Mouse (Mus musculus) G1E (cell line): ENCODE data around the gene Tyw1. TPM values are rescaled to one million over a fixed set of nuclear protein-coding genes. Genes with fewer than 3 reads are reported as not detected.

ENCODE experiments used
- ATAC-seq: 2 replicates; pipeline ENCODE4 v1.8.0; 2016; ENCODE audit warnings: mild to moderate bottlenecking; ENCODE audit not compliant: insufficient number of reproducible peaks, poor library complexity, low FRiP score, severe bottlenecking; ENCODE audit errors: extremely low read depth
- DNase-seq: peaks from one replicate; pipeline ENCODE4 v3.0.0; 2012; ENCODE audit warnings: low spot score
- H3K27me3 ChIP-seq: 2 replicates; pipeline ENCODE4 v1.6.1; 2012; ENCODE audit warnings: mild to moderate bottlenecking, low read length, inconsistent platforms; ENCODE audit not compliant: insufficient read depth
- H3K36me3 ChIP-seq: replicated peaks from 2 replicates; pipeline ENCODE3; 2012; ENCODE audit warnings: mild to moderate bottlenecking, inconsistent platforms
- H3K4me1 ChIP-seq: 2 replicates; pipeline ENCODE4 v1.6.1; 2012; ENCODE audit warnings: low read depth, low read length, inconsistent platforms, mixed read lengths; ENCODE audit not compliant: insufficient read depth
- H3K4me3 ChIP-seq: 2 replicates; pipeline ENCODE4 v1.5.1; 2012; ENCODE audit warnings: low read depth, mild to moderate bottlenecking, inconsistent platforms, low read length, moderate library complexity, mixed read lengths
- H3K9me3 ChIP-seq: replicated peaks from 2 replicates; pipeline ENCODE4 v1.6.1; 2012; ENCODE audit warnings: inconsistent platforms
- CTCF ChIP-seq: IDR thresholded peaks from 2 replicates; pipeline ENCODE4 v1.5.1; 2012; ENCODE audit warnings: low read depth, low read length, inconsistent platforms, mixed read lengths
- GATA1 ChIP-seq: IDR thresholded peaks from 2 replicates; pipeline ENCODE4 v1.6.1; 2012; ENCODE audit warnings: borderline replicate concordance, low read length, inconsistent platforms, mixed read lengths
- GATA2 ChIP-seq: IDR thresholded peaks from 2 replicates; pipeline ENCODE4 v1.6.1; 2012; ENCODE audit warnings: low read depth, low read length, inconsistent platforms, borderline replicate concordance
- POLR2AphosphoS5 ChIP-seq: IDR thresholded peaks from 2 replicates; pipeline ENCODE4 v1.6.1; 2012; ENCODE audit warnings: low read depth, low read length, inconsistent platforms; ENCODE audit not compliant: insufficient replicate concordance
- TAL1 ChIP-seq: conservative IDR thresholded peaks from 2 replicates; pipeline ENCODE4 v1.6.1; 2012; ENCODE audit warnings: low read depth, low read length, inconsistent platforms, mixed read lengths
- polyA plus RNA-seq: library from polyadenylated mRNA; stranded (reverse); fragments of >175 nt; gene quantifications from 2 replicates; pipeline ENCODE4 v1.2.3, GENCODE M21; 2012
- total RNA-seq, 2 experiments: library from RNA; stranded (forward) in 1 of 2; stranded (reverse) in 1 of 2; fragments of 200-1000 nt in 1 of 2; fragments of >200 nt in 1 of 2; fragmentation: Nextera tagmentation in 1 of 2; gene quantifications; 2 replicates each; pipeline ENCODE4 v1.2.3; 2014 to 2017

Tyw1 gene
- 27.2 and 29.0 TPM in 2 replicates for total RNA-seq (2014; fragmentation: Nextera tagmentation)
- total RNA-seq (2017), result 26.3 and 26.7 TPM in 2 replicates
- polyA plus RNA-seq, result 6.5 and 6.7 TPM in 2 replicates

GRCm38 (mm10) chr5:130255017-130255720, at the start of gene Tyw1, which contains the start of gene Sbds:
Tyw1 (plus strand) TSS chr5:130255619.
Sbds (minus strand) TSS chr5:130255530.
- ATAC-seq (peak; percentile 82), DNase-seq (peak; percentile 86)
- TF ChIP-seq GATA2 (no peak), POLR2AphosphoS5 (no peak), GATA1 (no peak), TAL1 (no peak), CTCF (no peak)
- H3K9me3 ChIP-seq, result no peaks in the 10 kb centered on the region
- H3K27me3 ChIP-seq, result no peaks in the 10 kb centered on the region
- peaks cover 55% of the 10 kb centered on the region for H3K36me3 ChIP-seq
- peaks cover 41% of the 10 kb centered on the region for H3K4me1 ChIP-seq
- H3K4me3 ChIP-seq, result peak within 1 kb of the TSS; percentile 88

GRCm38 (mm10) chr5:130207299-130207698, 48.1 kb upstream of the Tyw1 start:
- peaks cover 24% of the 10 kb centered on the region for H3K4me1 ChIP-seq
- ATAC-seq (no peak), DNase-seq (no peak)
- H3K4me3 ChIP-seq, result no peak overlapping the region
- H3K36me3 ChIP-seq, result peaks cover 86% of the 10 kb centered on the region
- no peak for TF ChIP-seq TAL1
- TF ChIP-seq POLR2AphosphoS5, result no peak
- TF ChIP-seq GATA1, result no peak
- no peak for TF ChIP-seq CTCF
- TF ChIP-seq GATA2, result no peak
- no peaks in the 10 kb centered on the region for H3K27me3 ChIP-seq
- H3K9me3 ChIP-seq, result no peaks in the 10 kb centered on the region

- no peak for TF ChIP-seq POLR2AphosphoS5
- TF ChIP-seq GATA1, result no peak
- no peak for TF ChIP-seq GATA2
- TF ChIP-seq CTCF, result no peak
- TF ChIP-seq TAL1, result no peak
- H3K4me3 ChIP-seq, result no peak overlapping the region
- ATAC-seq (no peak), DNase-seq (no peak)
- H3K27me3 ChIP-seq, result no peaks in the 10 kb centered on the region
- H3K4me1 ChIP-seq, result 0 out of 2 replicates have a peak, but pooled peaks cover 3% of the 10 kb centered on the region
- H3K9me3 ChIP-seq, result no peaks in the 10 kb centered on the region
- peaks cover 79% of the 10 kb centered on the region for H3K36me3 ChIP-seq
These were observed 42.5 kb upstream of the Tyw1 start for GRCm38 (mm10) chr5:130212956-130213355.

- Histone ChIP-seq H3K4me3 (no peak within 1 kb of the TSS), H3K36me3 (peaks cover 53% of the 10 kb centered on the region), H3K4me1 (peaks cover 20% of the 10 kb centered on the region), H3K9me3 (0 out of 2 replicates have a peak, but pooled peaks cover 3% of the 10 kb centered on the region), H3K27me3 (no peaks in the 10 kb centered on the region)
- TF ChIP-seq TAL1, result no peak
- no peak for TF ChIP-seq POLR2AphosphoS5
- TF ChIP-seq GATA2, result no peak
- TF ChIP-seq CTCF, result no peak
- no peak for TF ChIP-seq GATA1
- ATAC-seq (no peak), DNase-seq (no peak)
These were observed 38.6 kb upstream of the Tyw1 start, which contains the start of gene Tmem248 for GRCm38 (mm10) chr5:130216781-130217180. Tmem248 (plus strand) TSS chr5:130217081.

- 0 out of 2 replicates have a peak, but pooled peaks cover 3% of the 10 kb centered on the region for H3K9me3 ChIP-seq
- H3K4me3 ChIP-seq, result no peak overlapping the region
- TF ChIP-seq GATA1, result no peak
- TF ChIP-seq GATA2, result no peak
- no peak for TF ChIP-seq POLR2AphosphoS5
- TF ChIP-seq TAL1, result no peak
- no peak for TF ChIP-seq CTCF
- DNase-seq (no peak), ATAC-seq (no peak)
- H3K36me3 ChIP-seq, result peaks cover 47% of the 10 kb centered on the region
- no peaks in the 10 kb centered on the region for H3K27me3 ChIP-seq
- H3K4me1 ChIP-seq, result peaks cover 20% of the 10 kb centered on the region
These were observed 38.0 kb upstream of the Tyw1 start for GRCm38 (mm10) chr5:130217406-130217805.

GRCm38 (mm10) chr5:130218336-130218735, 37.1 kb upstream of the Tyw1 start:
- no peak for DNase-seq
- peaks cover 24% of the 10 kb centered on the region for H3K4me1 ChIP-seq
- H3K4me3 ChIP-seq, result no peak overlapping the region
- H3K36me3 ChIP-seq, result peaks cover 38% of the 10 kb centered on the region
- ATAC-seq, result no peak
- TF ChIP-seq TAL1 (no peak), POLR2AphosphoS5 (no peak), GATA2 (no peak), GATA1 (no peak), CTCF (no peak)
- 0 out of 2 replicates have a peak, but pooled peaks cover 3% of the 10 kb centered on the region for H3K9me3 ChIP-seq
- H3K27me3 ChIP-seq, result no peaks in the 10 kb centered on the region
